Mouse (Mus musculus): ENCODE results near the gene Tspan3. TPM values are rescaled to one million over a fixed set of nuclear protein-coding genes. Genes with fewer than 3 reads are reported as not detected.

Gene Tspan3
- polyA plus RNA-seq, 1 experiment from 2014 or later, result 416 TPM

DNA sequence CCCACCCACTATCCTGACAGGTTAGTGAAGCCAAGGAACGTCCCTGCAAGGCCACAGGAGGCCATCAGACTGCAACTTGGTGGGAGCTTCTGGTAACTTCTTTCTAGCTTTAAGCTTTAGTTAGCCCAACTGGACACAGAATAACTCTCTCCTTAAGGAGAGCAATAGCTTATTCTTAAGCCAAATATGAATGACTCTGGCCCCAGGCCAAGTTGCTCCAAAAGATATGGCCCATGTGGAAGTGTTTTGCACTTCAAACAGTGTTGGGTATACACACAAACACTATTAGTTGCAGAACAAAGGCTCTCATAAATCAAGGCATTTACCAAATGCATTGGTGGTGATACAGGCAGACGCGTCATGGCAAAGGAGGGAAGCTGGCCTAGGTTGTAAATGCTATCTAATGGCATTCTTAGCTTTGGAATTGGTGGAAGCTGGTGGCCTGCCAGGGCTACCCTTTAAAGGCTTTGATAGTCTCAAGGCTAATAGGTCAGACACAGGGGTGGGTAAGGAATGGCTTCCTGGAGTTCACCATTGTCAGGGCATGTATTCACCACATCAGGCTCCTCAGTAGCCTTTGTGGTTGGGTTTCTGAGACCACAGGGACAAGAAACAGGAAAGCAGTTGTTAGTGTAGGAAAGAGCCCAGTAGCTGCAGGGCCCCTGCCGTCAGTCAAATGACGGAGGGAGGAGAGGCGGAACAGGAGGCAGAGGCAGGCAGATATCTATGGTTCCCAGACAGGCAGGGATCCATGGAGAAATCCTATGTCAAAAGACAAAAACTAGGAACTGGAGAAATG lies 58.8 kb downstream of the Tspan3 start:
- H3K9ac ChIP-seq (ENCODE audit: low read depth, low read length), result no peak overlapping the region
- no peaks in the 10 kb centered on the region for H3K9me3 ChIP-seq (ENCODE audit: control insufficient read depth, low read length)
- ATAC-seq, result no peak
- 81% methylated on average over 6 of the region's 6 CpGs for WGBS
- H3K27ac ChIP-seq (ENCODE audit: low read length), result no peak overlapping the region
- no peaks in the 10 kb centered on the region for H3K36me3 ChIP-seq (ENCODE audit: control insufficient read depth, insufficient read depth, low read length)
- H3K4me3 ChIP-seq (ENCODE audit: low read length), result no peak overlapping the region
- 0 out of 2 replicates have a peak, but pooled peaks cover 2% of the 10 kb centered on the region for H3K4me1 ChIP-seq (ENCODE audit: control insufficient read depth, insufficient read depth, low read length)
- no peak overlapping the region for H3K4me2 ChIP-seq (ENCODE audit: low read depth, low read length)
- H3K27me3 ChIP-seq (replicated peaks; ENCODE audit: control insufficient read depth, insufficient read depth, low read length), result no peaks in the 10 kb centered on the region

DNA sequence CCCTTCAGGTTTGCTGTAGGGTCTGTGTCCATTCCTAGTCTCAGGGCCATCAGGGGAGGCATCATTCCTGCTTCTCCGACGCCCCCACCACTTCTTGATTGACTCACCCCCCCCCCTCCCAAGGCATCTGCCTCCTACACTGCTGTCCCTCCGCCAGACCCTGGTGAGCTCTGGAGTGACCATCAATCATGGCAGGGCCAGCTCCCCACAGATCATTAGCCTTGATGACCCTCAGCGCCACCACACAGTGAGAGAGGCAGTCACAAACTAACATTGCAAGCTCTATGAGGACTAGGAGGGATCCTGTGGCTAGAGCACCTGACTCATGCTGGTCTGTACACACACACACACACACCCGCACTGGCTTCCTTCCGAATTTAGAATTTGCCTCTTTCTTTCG lies 60.4 kb downstream of the Tspan3 start:
- no peak for ATAC-seq
- 56% methylated on average over 7 of the region's 7 CpGs for WGBS
- Histone ChIP-seq H3K9ac (ENCODE audit: low read depth, low read length) (no peak overlapping the region), H3K27ac (ENCODE audit: low read length) (no peak overlapping the region), H3K36me3 (ENCODE audit: control insufficient read depth, insufficient read depth, low read length) (no peaks in the 10 kb centered on the region), H3K27me3 (replicated peaks; ENCODE audit: control insufficient read depth, insufficient read depth, low read length) (no peaks in the 10 kb centered on the region), H3K4me1 (ENCODE audit: control insufficient read depth, insufficient read depth, low read length) (0 out of 2 replicates have a peak, but pooled peaks cover 2% of the 10 kb centered on the region), H3K4me3 (ENCODE audit: low read length) (no peak overlapping the region), H3K4me2 (ENCODE audit: low read depth, low read length) (no peak overlapping the region), H3K9me3 (ENCODE audit: control insufficient read depth, low read length) (no peaks in the 10 kb centered on the region)

DNA sequence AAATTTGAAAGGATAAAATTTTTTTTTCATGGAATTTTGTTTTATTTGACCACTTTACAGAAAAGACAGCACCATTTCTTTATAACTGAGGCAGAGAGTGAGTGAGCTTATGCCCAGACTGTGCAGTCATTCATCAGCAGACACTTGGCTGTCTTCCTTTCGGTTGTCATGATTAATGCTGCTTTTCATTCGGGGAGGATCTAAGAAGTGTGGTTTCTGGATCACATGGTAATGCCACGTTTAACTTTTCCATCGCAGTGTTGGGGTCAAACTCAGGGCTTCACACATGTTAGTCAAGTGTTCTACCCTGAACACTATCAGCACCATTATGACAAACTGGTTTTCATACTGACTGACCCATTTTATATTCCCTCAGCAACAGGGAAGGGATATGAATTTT lies 64.3 kb downstream of the Tspan3 start:
- Histone ChIP-seq H3K9me3 (ENCODE audit: control insufficient read depth, low read length) (no peaks in the 10 kb centered on the region), H3K9ac (ENCODE audit: low read depth, low read length) (no peak overlapping the region), H3K4me2 (ENCODE audit: low read depth, low read length) (no peak overlapping the region), H3K27ac (ENCODE audit: low read length) (no peak overlapping the region), H3K27me3 (replicated peaks; ENCODE audit: control insufficient read depth, insufficient read depth, low read length) (no peaks in the 10 kb centered on the region), H3K4me1 (ENCODE audit: control insufficient read depth, insufficient read depth, low read length) (0 out of 2 replicates have a peak, but pooled peaks cover under 1% of the 10 kb centered on the region), H3K4me3 (ENCODE audit: low read length) (no peak overlapping the region), H3K36me3 (ENCODE audit: control insufficient read depth, insufficient read depth, low read length) (no peaks in the 10 kb centered on the region)
- 30% methylated on average over 4 of the region's 4 CpGs for WGBS
- no peak for ATAC-seq

GRCm38 (mm10) chr9:56100041-56100522 lies 65.2 kb downstream of the Tspan3 start:
- Histone ChIP-seq H3K4me1 (ENCODE audit: control insufficient read depth, insufficient read depth, low read length) (no peaks in the 10 kb centered on the region), H3K4me3 (ENCODE audit: low read length) (no peak overlapping the region), H3K4me2 (ENCODE audit: low read depth, low read length) (no peak overlapping the region), H3K27ac (ENCODE audit: low read length) (no peak overlapping the region), H3K36me3 (ENCODE audit: control insufficient read depth, insufficient read depth, low read length) (no peaks in the 10 kb centered on the region), H3K27me3 (replicated peaks; ENCODE audit: control insufficient read depth, insufficient read depth, low read length) (no peaks in the 10 kb centered on the region), H3K9ac (ENCODE audit: low read depth, low read length) (no peak overlapping the region), H3K9me3 (ENCODE audit: control insufficient read depth, low read length) (no peaks in the 10 kb centered on the region)
- 80% methylated on average over 7 of the region's 7 CpGs for WGBS
- no peak for ATAC-seq

- H3K4me3 ChIP-seq (ENCODE audit: low read length), result no peak overlapping the region
- H3K36me3 ChIP-seq (ENCODE audit: control insufficient read depth, insufficient read depth, low read length), result no peaks in the 10 kb centered on the region
- no peaks in the 10 kb centered on the region for H3K27me3 ChIP-seq (replicated peaks; ENCODE audit: control insufficient read depth, insufficient read depth, low read length)
- H3K27ac ChIP-seq (ENCODE audit: low read length), result no peak overlapping the region
- H3K4me1 ChIP-seq (ENCODE audit: control insufficient read depth, insufficient read depth, low read length), result no peaks in the 10 kb centered on the region
- WGBS, result 70% methylated on average over 4 of the region's 4 CpGs
- no peaks in the 10 kb centered on the region for H3K9me3 ChIP-seq (ENCODE audit: control insufficient read depth, low read length)
- no peak overlapping the region for H3K4me2 ChIP-seq (ENCODE audit: low read depth, low read length)
- ATAC-seq, result no peak
- no peak overlapping the region for H3K9ac ChIP-seq (ENCODE audit: low read depth, low read length)
Observed at GRCm38 (mm10) chr9:56097584-56098298, 67.5 kb downstream of the Tspan3 start.

DNA sequence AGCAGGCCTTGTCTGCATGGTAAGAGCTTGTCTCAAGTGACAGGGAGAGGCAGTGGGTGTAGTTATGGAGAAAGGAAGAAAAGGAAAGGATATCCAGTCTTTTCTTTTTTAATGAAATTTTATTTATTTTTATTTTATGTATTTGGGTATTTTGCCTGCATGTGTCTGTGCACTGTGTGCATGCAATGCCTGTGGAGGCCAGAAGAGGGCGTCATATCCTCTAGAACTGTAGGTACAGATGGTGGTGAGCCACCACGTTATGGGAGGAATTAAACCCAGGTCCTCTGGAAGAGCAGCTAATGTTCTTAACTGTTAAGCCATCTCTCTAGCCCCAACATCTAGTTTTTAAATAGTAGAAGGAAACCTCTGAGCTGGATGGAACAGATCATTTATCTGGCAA lies 73.2 kb downstream of the Tspan3 start:
- ATAC-seq, result no peak
- no peaks in the 10 kb centered on the region for H3K36me3 ChIP-seq (ENCODE audit: control insufficient read depth, insufficient read depth, low read length)
- no peak overlapping the region for H3K9ac ChIP-seq (ENCODE audit: low read depth, low read length)
- 53% methylated on average over 2 of the region's 2 CpGs for WGBS
- no peaks in the 10 kb centered on the region for H3K9me3 ChIP-seq (ENCODE audit: control insufficient read depth, low read length)
- no peak overlapping the region for H3K4me2 ChIP-seq (ENCODE audit: low read depth, low read length)
- no peaks in the 10 kb centered on the region for H3K27me3 ChIP-seq (replicated peaks; ENCODE audit: control insufficient read depth, insufficient read depth, low read length)
- H3K27ac ChIP-seq (ENCODE audit: low read length), result no peak overlapping the region
- no peak overlapping the region for H3K4me3 ChIP-seq (ENCODE audit: low read length)
- peaks cover 11% of the 10 kb centered on the region for H3K4me1 ChIP-seq (ENCODE audit: control insufficient read depth, insufficient read depth, low read length)

- 70% methylated on average over 5 of the region's 5 CpGs for WGBS
- Histone ChIP-seq H3K4me2 (ENCODE audit: low read depth, low read length) (no peak overlapping the region), H3K4me3 (ENCODE audit: low read length) (no peak overlapping the region), H3K36me3 (ENCODE audit: control insufficient read depth, insufficient read depth, low read length) (no peaks in the 10 kb centered on the region), H3K27me3 (replicated peaks; ENCODE audit: control insufficient read depth, insufficient read depth, low read length) (no peaks in the 10 kb centered on the region), H3K27ac (ENCODE audit: low read length) (no peak overlapping the region), H3K4me1 (ENCODE audit: control insufficient read depth, insufficient read depth, low read length) (peaks cover 11% of the 10 kb centered on the region), H3K9me3 (ENCODE audit: control insufficient read depth, low read length) (no peaks in the 10 kb centered on the region), H3K9ac (ENCODE audit: low read depth, low read length) (no peak overlapping the region)
- peak; percentile 25; the same call in 1 of the 2 replicates for ATAC-seq
Observed at GRCm38 (mm10) chr9:56090546-56091225, 74.6 kb downstream of the Tspan3 start.

- Histone ChIP-seq H3K4me2 (ENCODE audit: low read depth, low read length) (peak within 1 kb of the TSS; percentile 34), H3K36me3 (ENCODE audit: control insufficient read depth, insufficient read depth, low read length) (no peaks in the 10 kb centered on the region), H3K9ac (ENCODE audit: low read depth, low read length) (peak within 1 kb of the TSS; percentile 47; the same call in 1 of the 2 replicates), H3K4me3 (ENCODE audit: low read length) (0 out of 2 replicates have a peak within 1 kb of the TSS, but pooled peaks have one; percentile 5), H3K27me3 (replicated peaks; ENCODE audit: control insufficient read depth, insufficient read depth, low read length) (no peaks in the 10 kb centered on the region), H3K4me1 (ENCODE audit: control insufficient read depth, insufficient read depth, low read length) (peaks cover 11% of the 10 kb centered on the region), H3K27ac (ENCODE audit: low read length) (peak within 1 kb of the TSS; percentile 29), H3K9me3 (ENCODE audit: control insufficient read depth, low read length) (no peaks in the 10 kb centered on the region)
- WGBS, result 20% methylated on average over 22 of the region's 22 CpGs
- ATAC-seq, result peak; percentile 88
Observed at GRCm38 (mm10) chr9:56089778-56090520, 75.3 kb downstream of the Tspan3 start, which contains the start of gene Pstpip1. Gene Pstpip1 (plus strand): TSS chr9:56089962.
